Mouse (Mus musculus) ES-Bruce4 (cell line): ENCODE results near the gene Znrf1.

ENCODE experiments used
- CTCF ChIP-seq: IDR thresholded peaks from one replicate; pipeline ENCODE4 v1.8.1; 2011; ENCODE audit warnings: low read depth, low read length
- EP300 ChIP-seq: IDR thresholded peaks from 2 replicates; pipeline ENCODE4 v1.6.1; 2011; ENCODE audit warnings: low read depth, low read length; ENCODE audit not compliant: insufficient read depth
- POLR2A ChIP-seq: IDR thresholded peaks from one replicate; pipeline ENCODE4 v1.8.1; 2011; ENCODE audit warnings: low read length; ENCODE audit not compliant: insufficient read depth

DNA sequence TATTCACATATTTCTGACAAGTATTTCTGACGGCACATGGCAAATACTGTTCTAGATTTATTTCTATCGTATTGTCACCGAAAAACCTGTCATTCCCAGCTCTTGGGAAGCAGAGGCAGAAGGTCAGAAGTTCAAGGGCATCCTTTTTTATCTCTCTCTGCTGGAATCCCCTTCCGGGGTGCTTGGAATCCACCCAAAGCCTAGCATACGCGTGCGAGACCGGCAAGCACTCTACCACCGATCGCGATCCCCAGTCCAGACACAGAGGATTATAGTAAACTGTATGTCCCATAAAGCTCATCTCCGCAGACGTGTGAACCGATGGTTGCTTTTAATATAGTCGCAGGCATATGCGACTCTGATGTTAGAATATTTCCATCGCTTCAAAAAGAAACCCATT lies 4.3 kb upstream of the Znrf1 start:
- TF ChIP-seq CTCF (no peak), EP300 (peak; percentile 56; the same call in 1 of the 2 replicates), POLR2A (no peak)
